Mouse (Mus musculus): Measurements from ENCODE around the gene Mfng. TPM values are rescaled to one million over a fixed set of nuclear protein-coding genes. Genes with fewer than 3 reads are reported as not detected.

The Mfng gene
- polyA plus RNA-seq, 1 experiment = not detected

DNA sequence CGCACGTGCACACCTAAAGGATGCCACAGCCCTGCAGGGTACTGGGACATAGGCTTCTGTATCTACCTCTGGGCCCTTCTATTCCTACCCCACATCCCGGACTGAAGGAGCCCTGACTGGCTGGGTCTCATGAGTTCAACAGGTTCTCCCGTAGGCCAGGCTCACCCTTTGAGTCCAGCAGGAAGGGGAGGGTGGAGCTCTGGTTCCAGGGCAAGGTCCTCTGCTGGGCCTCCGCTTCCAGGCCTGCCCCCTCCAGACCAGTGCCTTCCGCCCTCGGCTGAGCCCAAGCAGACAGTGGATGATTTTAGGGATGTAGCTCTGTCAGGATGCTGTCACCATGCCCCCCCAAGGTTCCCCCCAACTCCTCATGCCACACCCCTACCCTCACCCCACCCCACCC is 7.6 kb upstream of the Mfng start:
- TF ChIP-seq CTCF (IDR thresholded peaks at IDR 0.05; ENCODE audit: borderline replicate concordance, insufficient read depth, low read length) = no peak
- H3K4me1 ChIP-seq (ENCODE audit: control insufficient read depth, insufficient read depth, low read length) = 0 out of 2 replicates have a peak, but pooled peaks cover 2% of the 10 kb centered on the region
- H3K4me3 ChIP-seq (ENCODE audit: insufficient read depth, low read length) = no peak overlapping the region
- no peak overlapping the region for H3K27ac ChIP-seq (ENCODE audit: insufficient read depth, low read length)

DNA sequence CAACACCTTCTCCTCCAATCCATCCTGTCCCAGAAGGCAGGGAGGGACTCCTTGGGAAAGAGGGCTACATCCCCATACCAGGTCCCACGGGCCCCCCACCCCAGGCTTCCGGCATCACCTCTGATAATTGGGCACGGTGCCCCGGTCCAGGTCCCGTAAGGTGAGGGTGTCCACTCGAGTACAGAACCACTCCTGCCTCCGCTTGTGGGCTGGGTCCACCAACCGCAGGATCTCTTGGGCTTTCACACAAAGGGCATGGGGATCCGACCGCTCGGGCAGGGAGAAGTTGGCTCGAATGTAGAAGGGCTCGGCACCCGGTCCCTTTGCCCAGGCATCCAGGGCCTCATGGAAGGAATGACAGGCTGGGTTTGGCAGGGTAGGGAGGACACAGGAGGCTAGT is 7.1 kb upstream of the Mfng start:
- H3K4me1 ChIP-seq (ENCODE audit: control insufficient read depth, insufficient read depth, low read length) = no peaks in the 10 kb centered on the region
- TF ChIP-seq POLR2A (IDR thresholded peaks at IDR 0.05; ENCODE audit: low read depth, low read length) (no peak), CTCF (IDR thresholded peaks at IDR 0.05; ENCODE audit: borderline replicate concordance, insufficient read depth, low read length) (no peak)
- H3K27ac ChIP-seq (ENCODE audit: insufficient read depth, low read length) = no peak overlapping the region
- no peak overlapping the region for H3K4me3 ChIP-seq (ENCODE audit: insufficient read depth, low read length)

DNA sequence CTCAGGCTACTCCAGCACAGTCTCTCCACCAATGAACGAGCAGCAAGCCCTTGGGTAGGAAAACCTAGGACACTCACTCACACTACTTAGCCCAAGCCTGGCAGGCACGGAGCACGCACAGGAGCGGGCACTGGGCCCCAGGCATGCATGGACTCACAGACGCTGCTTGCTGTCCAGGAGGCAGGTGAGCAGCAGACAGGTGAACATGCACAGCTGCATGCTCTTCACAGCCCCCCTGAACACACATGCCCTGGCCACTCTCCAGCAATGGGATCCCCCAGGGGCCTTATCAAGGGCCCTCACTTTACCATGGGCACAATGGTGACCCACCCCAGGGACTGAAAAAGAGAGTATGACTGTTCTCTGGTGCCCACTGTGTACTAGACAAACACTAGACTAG is 6.4 kb upstream of the Mfng start:
- Histone ChIP-seq H3K27ac (ENCODE audit: insufficient read depth, low read length) (no peak overlapping the region), H3K4me1 (ENCODE audit: control insufficient read depth, insufficient read depth, low read length) (no peaks in the 10 kb centered on the region), H3K4me3 (ENCODE audit: insufficient read depth, low read length) (no peak overlapping the region)
- TF ChIP-seq CTCF (IDR thresholded peaks at IDR 0.05; ENCODE audit: borderline replicate concordance, insufficient read depth, low read length) = no peak
- TF ChIP-seq POLR2A (IDR thresholded peaks at IDR 0.05; ENCODE audit: low read depth, low read length) = no peak

DNA sequence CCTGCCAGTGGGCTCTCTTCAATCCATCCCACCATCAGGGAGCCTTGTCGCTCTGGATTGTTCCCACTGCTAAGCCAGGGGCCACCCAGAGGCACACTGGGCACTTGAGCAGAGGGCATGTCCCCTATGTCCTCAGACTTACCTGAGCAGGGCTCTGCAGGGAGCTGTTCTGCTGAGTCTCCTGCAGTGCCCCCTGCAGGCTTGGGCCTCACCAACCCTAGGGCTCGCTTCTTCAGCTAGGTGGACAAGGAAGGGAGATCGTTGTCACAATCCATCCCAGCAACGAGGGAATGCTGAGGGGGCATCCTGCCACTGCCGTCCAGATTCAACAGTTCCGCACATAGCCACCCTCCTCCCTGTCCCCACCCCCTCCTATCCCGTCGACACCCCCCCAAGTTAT is 6.0 kb upstream of the Mfng start:
- TF ChIP-seq CTCF (IDR thresholded peaks at IDR 0.05; ENCODE audit: borderline replicate concordance, insufficient read depth, low read length) = 0 out of 2 replicates have a peak, but pooled peaks have one; percentile 14
- no peak for TF ChIP-seq POLR2A (IDR thresholded peaks at IDR 0.05; ENCODE audit: low read depth, low read length)
- no peak overlapping the region for H3K27ac ChIP-seq (ENCODE audit: insufficient read depth, low read length)
- H3K4me1 ChIP-seq (ENCODE audit: control insufficient read depth, insufficient read depth, low read length) = no peaks in the 10 kb centered on the region
- H3K4me3 ChIP-seq (ENCODE audit: insufficient read depth, low read length) = no peak overlapping the region

DNA sequence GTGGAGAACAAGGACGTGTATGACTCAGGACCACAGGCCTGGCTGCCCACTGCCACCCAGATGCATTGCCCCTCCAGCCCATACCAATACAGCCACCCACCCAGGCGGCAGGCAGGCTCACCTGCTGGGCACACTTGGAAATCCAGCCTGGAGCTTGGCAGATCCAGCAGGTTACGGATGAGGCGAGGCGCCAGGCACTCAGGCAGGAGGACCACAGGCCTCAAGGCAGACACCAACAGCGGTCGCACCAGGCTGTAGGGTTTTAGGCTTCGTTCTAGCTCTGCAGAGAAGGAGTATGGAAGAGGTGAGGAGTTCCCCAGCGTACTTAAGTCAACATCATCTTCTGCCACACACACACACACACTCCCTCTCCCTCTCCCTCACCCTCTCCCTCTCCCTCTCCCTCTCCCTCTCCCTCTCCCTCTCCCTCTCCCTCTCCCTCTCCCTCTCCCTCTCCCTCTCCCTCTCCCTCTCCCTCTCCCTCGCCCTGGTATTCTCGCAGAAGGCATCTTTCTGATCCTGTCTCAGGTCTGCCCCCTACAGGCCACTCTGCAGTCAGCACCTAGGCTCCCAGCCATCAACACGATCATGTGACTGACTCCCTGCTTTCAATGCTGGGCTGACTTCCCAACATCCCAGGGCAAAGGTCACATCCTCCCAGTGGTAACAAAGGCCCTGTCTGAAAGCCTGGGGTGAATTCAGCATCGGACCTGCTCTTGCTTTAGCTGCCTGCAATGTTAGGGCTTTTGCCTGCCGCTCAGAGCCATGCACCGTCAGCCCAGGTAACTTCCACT is 5.0 kb upstream of the Mfng start:
- TF ChIP-seq POLR2A (IDR thresholded peaks at IDR 0.05; ENCODE audit: low read depth, low read length) = no peak
- peak; percentile 80; the same call in 1 of the 2 replicates for TF ChIP-seq CTCF (IDR thresholded peaks at IDR 0.05; ENCODE audit: borderline replicate concordance, insufficient read depth, low read length)
- no peak overlapping the region for H3K4me3 ChIP-seq (ENCODE audit: insufficient read depth, low read length)
- no peaks in the 10 kb centered on the region for H3K4me1 ChIP-seq (ENCODE audit: control insufficient read depth, insufficient read depth, low read length)
- no peak overlapping the region for H3K27ac ChIP-seq (ENCODE audit: insufficient read depth, low read length)

DNA sequence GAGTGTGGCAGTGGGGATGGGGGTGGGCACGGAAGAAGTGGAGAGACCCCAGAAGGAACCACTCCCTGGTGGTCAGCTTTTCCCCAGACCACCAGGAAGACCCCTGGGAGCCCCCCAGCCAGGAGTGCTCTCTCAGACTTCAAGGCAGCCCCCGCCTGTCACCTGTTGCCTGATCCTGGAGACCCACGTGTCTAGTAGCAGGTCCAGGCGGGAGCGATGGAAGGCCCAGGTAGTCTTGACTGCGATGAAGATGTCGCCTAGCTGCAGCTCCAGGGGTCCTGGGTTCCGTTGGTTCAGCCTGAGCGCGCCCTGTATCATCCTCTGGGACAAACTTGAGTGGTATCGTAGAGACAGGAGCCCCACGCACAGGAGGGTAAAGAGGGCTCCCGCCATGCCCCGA is 419 bp downstream of the Mfng start:
- TF ChIP-seq POLR2A (IDR thresholded peaks at IDR 0.05; ENCODE audit: low read depth, low read length) (no peak), CTCF (IDR thresholded peaks at IDR 0.05; ENCODE audit: borderline replicate concordance, insufficient read depth, low read length) (no peak)

DNA sequence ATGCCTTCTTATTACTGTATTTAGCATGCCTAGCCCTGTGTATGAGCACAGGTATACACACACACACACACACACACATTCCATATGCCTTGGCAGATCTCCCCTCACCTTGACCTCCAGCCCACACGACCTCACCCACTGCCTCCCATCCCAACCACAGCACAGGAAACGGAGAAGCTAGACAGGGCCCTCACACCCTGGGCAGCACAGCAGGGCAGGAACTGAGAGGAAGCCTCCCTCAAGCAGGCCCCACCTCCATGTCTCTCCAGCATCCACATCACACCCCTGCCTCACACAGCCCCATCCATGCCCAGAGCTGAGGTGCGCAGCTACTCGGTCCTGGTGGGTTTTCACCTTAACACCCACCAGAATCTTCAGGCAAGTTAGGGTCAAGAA is 909 bp downstream of the Mfng start:
- H3K4me3 ChIP-seq (ENCODE audit: insufficient read depth, low read length) = no peak overlapping the region
- TF ChIP-seq POLR2A (IDR thresholded peaks at IDR 0.05; ENCODE audit: low read depth, low read length) = no peak
- no peak for TF ChIP-seq CTCF (IDR thresholded peaks at IDR 0.05; ENCODE audit: borderline replicate concordance, insufficient read depth, low read length)
- no peaks in the 10 kb centered on the region for H3K4me1 ChIP-seq (ENCODE audit: control insufficient read depth, insufficient read depth, low read length)
- no peak overlapping the region for H3K27ac ChIP-seq (ENCODE audit: insufficient read depth, low read length)

More for the DNA sequence above, 419 bp downstream of the Mfng start:
- Histone ChIP-seq H3K4me3 (ENCODE audit: insufficient read depth, low read length) (no peak overlapping the region), H3K27ac (ENCODE audit: insufficient read depth, low read length) (no peak overlapping the region), H3K4me1 (ENCODE audit: control insufficient read depth, insufficient read depth, low read length) (no peaks in the 10 kb centered on the region)

DNA sequence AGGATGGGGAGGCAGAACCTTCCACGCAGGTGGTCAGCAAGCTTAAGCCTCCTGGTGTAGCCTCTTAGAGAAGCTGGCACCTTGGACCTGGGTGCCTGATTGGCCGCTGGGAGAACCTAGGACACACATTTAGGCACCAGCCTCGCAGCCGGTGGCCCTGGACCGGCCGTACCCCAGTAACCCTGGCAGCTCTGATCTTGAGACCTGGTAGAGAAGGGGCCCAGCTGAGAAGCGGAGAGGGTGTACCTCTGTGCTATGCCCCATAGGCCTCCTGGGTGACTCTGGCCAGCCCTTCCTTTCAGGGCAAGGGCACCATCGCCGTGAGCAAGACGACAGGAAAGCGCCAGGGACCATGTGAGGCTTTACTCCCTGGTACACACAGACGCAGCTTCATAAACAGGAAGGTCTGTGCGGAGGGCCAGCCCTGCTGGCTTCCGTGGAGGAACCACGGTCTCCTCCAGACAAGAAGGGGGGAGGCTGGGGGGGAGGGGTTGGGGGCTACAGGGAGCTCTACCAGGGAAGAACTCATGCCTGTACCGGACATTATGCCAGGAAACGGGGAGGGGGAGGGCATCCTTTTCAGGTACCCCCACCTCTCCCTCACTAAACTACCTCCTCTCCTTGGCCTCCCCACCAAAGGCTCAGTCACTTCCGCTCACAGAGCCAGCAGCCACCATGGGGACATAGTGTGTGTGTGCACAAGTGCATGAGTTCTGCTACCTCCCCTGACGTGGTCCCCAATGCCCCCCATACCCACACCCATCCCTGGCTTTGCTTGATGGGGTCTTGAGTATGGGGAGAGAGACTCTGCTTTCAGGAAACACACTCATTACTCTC is 1.5 kb downstream of the Mfng start:
- no peak for TF ChIP-seq POLR2A (IDR thresholded peaks at IDR 0.05; ENCODE audit: low read depth, low read length)
- TF ChIP-seq CTCF (IDR thresholded peaks at IDR 0.05; ENCODE audit: borderline replicate concordance, insufficient read depth, low read length) = no peak
- Histone ChIP-seq H3K4me1 (ENCODE audit: control insufficient read depth, insufficient read depth, low read length) (no peaks in the 10 kb centered on the region), H3K27ac (ENCODE audit: insufficient read depth, low read length) (no peak overlapping the region), H3K4me3 (ENCODE audit: insufficient read depth, low read length) (no peak overlapping the region)

DNA sequence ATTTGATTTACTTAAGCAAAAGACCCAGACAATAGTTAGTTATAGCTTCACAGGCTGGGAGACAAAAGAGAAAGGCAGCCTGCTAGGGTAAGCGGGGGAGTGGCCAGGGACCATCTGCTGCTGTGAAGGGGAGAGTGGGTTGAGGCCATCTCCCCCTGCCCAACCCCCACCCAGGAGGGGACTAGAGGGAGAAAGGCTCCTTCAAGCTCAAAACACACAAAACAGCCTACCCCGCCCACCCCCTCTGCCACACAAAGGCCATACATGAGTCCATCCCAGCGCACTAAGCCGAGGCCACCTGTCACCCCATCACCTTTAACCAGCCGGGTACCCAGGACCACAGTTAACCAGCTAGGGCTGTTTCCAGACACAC is 2.3 kb downstream of the Mfng start:
- no peak overlapping the region for H3K4me3 ChIP-seq (ENCODE audit: insufficient read depth, low read length)
- no peak overlapping the region for H3K27ac ChIP-seq (ENCODE audit: insufficient read depth, low read length)
- H3K4me1 ChIP-seq (ENCODE audit: control insufficient read depth, insufficient read depth, low read length) = no peaks in the 10 kb centered on the region
- TF ChIP-seq POLR2A (IDR thresholded peaks at IDR 0.05; ENCODE audit: low read depth, low read length) (no peak), CTCF (IDR thresholded peaks at IDR 0.05; ENCODE audit: borderline replicate concordance, insufficient read depth, low read length) (no peak)
